28 mouse cellular contexts compared by ENCODE assay signal in the genomic region with DNA sequence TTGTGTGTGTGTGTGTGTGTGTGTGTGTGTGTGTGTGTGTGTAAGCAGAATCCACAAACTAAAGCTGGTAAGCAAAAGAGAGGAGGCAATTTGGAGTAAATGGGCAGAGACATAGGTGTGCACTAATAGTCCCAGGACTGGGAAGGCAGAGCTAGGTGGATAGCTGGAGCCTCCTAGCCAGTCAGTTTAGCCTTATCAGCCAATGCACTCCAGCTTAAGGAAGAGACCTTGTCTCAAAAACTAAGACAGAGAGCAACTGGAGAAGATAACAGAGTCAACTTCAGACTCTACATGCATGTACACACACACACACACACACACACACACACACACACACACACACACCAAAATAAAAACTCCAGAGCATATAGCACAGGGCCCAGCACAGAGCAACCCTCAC.
DNase-seq lines count a peak whose midpoint lies in the region; ATAC-seq and TF ChIP-seq lines count a peak whose summit lies in the region.
"Had no signal": no experiment of that assay in that cellular context is flagged by ENCODE, and none has a peak within 500 bp of the region (broad histone marks: within the 10 kb centered on the region; RNA-seq: fewer than 3 reads in every experiment).

No protein-coding gene starts in this region.

- no peaks in the 10 kb centered on the region for H3K9me3 ChIP-seq in liver, embryonic 11.5 days (ENCODE audit: control insufficient read depth, low read length)
- H3K9me3 ChIP-seq in midbrain, embryonic 10.5 days (replicated peaks): no peaks in the 10 kb centered on the region
- H3K9me3 ChIP-seq in midbrain, embryonic 11.5 days (ENCODE audit: control insufficient read depth, low read length): no peaks in the 10 kb centered on the region
- H3K9me3 ChIP-seq: embryonic facial prominence, embryonic 13.5 days; embryonic facial prominence, embryonic 15.5 days; forebrain, embryonic 10.5 days; forebrain, embryonic 12.5 days had no signal

- no peaks in the 10 kb centered on the region for H3K4me1 ChIP-seq in liver, embryonic 11.5 days (replicated peaks; ENCODE audit: control insufficient read depth, insufficient read depth, low read length)
- peaks cover 32% of the 10 kb centered on the region for H3K4me1 ChIP-seq in midbrain, embryonic 10.5 days
- peaks cover 4% of the 10 kb centered on the region for H3K4me1 ChIP-seq in midbrain, embryonic 11.5 days (ENCODE audit: control insufficient read depth, insufficient read depth, low read length)
- H3K4me1 ChIP-seq: embryonic facial prominence, embryonic 13.5 days; embryonic facial prominence, embryonic 15.5 days; forebrain, embryonic 10.5 days had no signal

- no peak overlapping the region for H3K27ac ChIP-seq in liver, embryonic 11.5 days (ENCODE audit: low read depth, low read length)
- H3K27ac ChIP-seq in midbrain, embryonic 10.5 days (replicated peaks): peak overlapping the region; percentile 10; the same call in 1 of the 2 replicates
- H3K27ac ChIP-seq in midbrain, embryonic 11.5 days (ENCODE audit: low read depth, low read length): no peak overlapping the region
- no peak overlapping the region for H3K27ac ChIP-seq in left cerebral cortex, adult 2 months
- H3K27ac ChIP-seq: embryonic facial prominence, embryonic 13.5 days; embryonic facial prominence, embryonic 15.5 days; forebrain, embryonic 10.5 days; forebrain, embryonic 12.5 days had no signal

- H3K36me3 ChIP-seq in liver, embryonic 11.5 days (ENCODE audit: control insufficient read depth, insufficient read depth, low read length): no peaks in the 10 kb centered on the region
- no peaks in the 10 kb centered on the region for H3K36me3 ChIP-seq in midbrain, embryonic 10.5 days
- H3K36me3 ChIP-seq in midbrain, embryonic 11.5 days (ENCODE audit: control insufficient read depth, insufficient read depth, low read length): no peaks in the 10 kb centered on the region
- H3K36me3 ChIP-seq: embryonic facial prominence, embryonic 13.5 days; embryonic facial prominence, embryonic 15.5 days; forebrain, embryonic 10.5 days; forebrain, embryonic 12.5 days; G1E had no signal

- no peak overlapping the region for H3K9ac ChIP-seq in liver, embryonic 11.5 days (ENCODE audit: low read depth, low read length)
- no peak overlapping the region for H3K9ac ChIP-seq in midbrain, embryonic 11.5 days (ENCODE audit: low read length)
- H3K9ac ChIP-seq: embryonic facial prominence, embryonic 13.5 days; embryonic facial prominence, embryonic 15.5 days; forebrain, embryonic 12.5 days had no signal

- no peak for TF ChIP-seq CTCF in left cerebral cortex, adult 2 months (IDR thresholded peaks at IDR 0.05)

- H3K27me3 ChIP-seq in liver, embryonic 11.5 days (replicated peaks; ENCODE audit: control insufficient read depth, insufficient read depth, low read length): no peaks in the 10 kb centered on the region
- H3K27me3 ChIP-seq in midbrain, embryonic 10.5 days (ENCODE audit: low read depth, poor library complexity, severe bottlenecking): peaks cover 10% of the 10 kb centered on the region
- no peaks in the 10 kb centered on the region for H3K27me3 ChIP-seq in midbrain, embryonic 11.5 days (ENCODE audit: control insufficient read depth, insufficient read depth, low read length)
- H3K27me3 ChIP-seq: CH12.LX; embryonic facial prominence, embryonic 13.5 days; embryonic facial prominence, embryonic 15.5 days; Patski had no signal

- no peak overlapping the region for H3K4me2 ChIP-seq in liver, embryonic 11.5 days
- no peak overlapping the region for H3K4me2 ChIP-seq in midbrain, embryonic 11.5 days
- H3K4me2 ChIP-seq: embryonic facial prominence, embryonic 13.5 days; embryonic facial prominence, embryonic 15.5 days; forebrain, embryonic 12.5 days had no signal

- DNase-seq in liver, embryonic 11.5 days (ENCODE audit: low spot score): no peak
- no peak for DNase-seq in liver
- DNase-seq in midbrain, embryonic 10.5 days (ENCODE audit: low spot score): no peak
- no peak for DNase-seq in midbrain, embryonic 11.5 days (ENCODE audit: low spot score, missing footprints)
- no peak for DNase-seq in left cerebral cortex, adult 2 months (ENCODE audit: extremely low spot score in 1 of 2, low spot score in 2 of 2)
- DNase-seq: adrenal gland, postnatal 10 days; adrenal gland, postnatal 25 days; B cell, adult 2 months; cerebellum, adult 11 months; cerebellum, adult 18-20 months; cerebellum, adult 8-10 months; cerebellum, adult 9-11 months; cerebellum, postnatal 14 days; cerebellum, postnatal 36 days; embryo, embryonic 11 days had no signal

- ATAC-seq in liver, embryonic 11.5 days (replicated peaks; ENCODE audit: low FRiP score): peak; percentile 62
- no peak for ATAC-seq in midbrain, embryonic 11.5 days (ENCODE audit: low FRiP score)
- peak; percentile 26; the same call in 1 of the 2 replicates for ATAC-seq in megakaryocyte progenitor cell, adult 5-6 weeks (replicated peaks; ENCODE audit: poor library complexity)
- ATAC-seq: activated CD4-positive, CD25-positive, alpha-beta regulatory T cell, adult 4 months; CD4-positive, CD25-positive, alpha-beta regulatory T cell, adult 4 months; forebrain, embryonic 14.5 days; forebrain, embryonic 16.5 days; Patski had no signal

- intact Hi-C loops in left cerebral cortex, adult 2 months (cut with DNase I): no loop called here

- no peak overlapping the region for H3K4me3 ChIP-seq in liver, embryonic 11.5 days (ENCODE audit: low read depth, low read length)
- no peak overlapping the region for H3K4me3 ChIP-seq in midbrain, embryonic 10.5 days
- no peak overlapping the region for H3K4me3 ChIP-seq in midbrain, embryonic 11.5 days (ENCODE audit: low read depth, low read length)
- H3K4me3 ChIP-seq in left cerebral cortex, adult 2 months: no peak overlapping the region
- H3K4me3 ChIP-seq: embryonic facial prominence, embryonic 13.5 days; embryonic facial prominence, embryonic 15.5 days; erythroblast, embryonic 14.5 days; forebrain, embryonic 10.5 days; forebrain, embryonic 12.5 days had no signal
